Mouse (Mus musculus): ENCODE results near the gene Bahd1. TPM values are rescaled to one million over a fixed set of nuclear protein-coding genes. Genes with fewer than 3 reads are reported as not detected.

The Bahd1 gene
- polyA plus RNA-seq, 1 experiment from 2014 or later, result 1.8 TPM

GRCm38 (mm10) chr2:118875316-118875715 lies 24.9 kb upstream of the Bahd1 start:
- Histone ChIP-seq H3K9ac (replicated peaks; ENCODE audit: low read depth, low read length) (no peak overlapping the region), H3K27ac (ENCODE audit: low read length) (no peak overlapping the region), H3K4me2 (replicated peaks; ENCODE audit: low read depth, low read length) (no peak overlapping the region), H3K4me1 (ENCODE audit: control insufficient read depth, insufficient read depth, low read length) (no peaks in the 10 kb centered on the region), H3K27me3 (ENCODE audit: control insufficient read depth, insufficient read depth, low read length) (no peaks in the 10 kb centered on the region), H3K36me3 (ENCODE audit: control insufficient read depth, insufficient read depth, low read length) (peaks cover 4% of the 10 kb centered on the region; the same call in 1 of the 2 replicates), H3K4me3 (ENCODE audit: low read depth, low read length) (no peak overlapping the region), H3K9me3 (ENCODE audit: control insufficient read depth, low read depth, low read length) (no peaks in the 10 kb centered on the region)
- no peak for ATAC-seq (ENCODE audit: insufficient number of reproducible peaks, insufficient read depth, low FRiP score, low read depth)
- WGBS, result 88% methylated on average over 8 of the region's 8 CpGs

- Histone ChIP-seq H3K9me3 (ENCODE audit: control insufficient read depth, low read depth, low read length) (no peaks in the 10 kb centered on the region), H3K36me3 (ENCODE audit: control insufficient read depth, insufficient read depth, low read length) (peaks cover 4% of the 10 kb centered on the region; the same call in 1 of the 2 replicates), H3K27ac (ENCODE audit: low read length) (no peak overlapping the region), H3K4me2 (replicated peaks; ENCODE audit: low read depth, low read length) (no peak overlapping the region), H3K4me3 (ENCODE audit: low read depth, low read length) (no peak overlapping the region), H3K4me1 (ENCODE audit: control insufficient read depth, insufficient read depth, low read length) (no peaks in the 10 kb centered on the region), H3K9ac (replicated peaks; ENCODE audit: low read depth, low read length) (no peak overlapping the region), H3K27me3 (ENCODE audit: control insufficient read depth, insufficient read depth, low read length) (no peaks in the 10 kb centered on the region)
- no peak for ATAC-seq (ENCODE audit: insufficient number of reproducible peaks, insufficient read depth, low FRiP score, low read depth)
- 96% methylated on average over 9 of the region's 9 CpGs for WGBS
Observed at GRCm38 (mm10) chr2:118876453-118876852, 23.7 kb upstream of the Bahd1 start.

- Histone ChIP-seq H3K27me3 (ENCODE audit: control insufficient read depth, insufficient read depth, low read length) (no peaks in the 10 kb centered on the region), H3K4me2 (replicated peaks; ENCODE audit: low read depth, low read length) (no peak overlapping the region)
- 85% methylated on average over 4 of the region's 4 CpGs for WGBS
Observed at GRCm38 (mm10) chr2:118881019-118881418, 19.2 kb upstream of the Bahd1 start.

GRCm38 (mm10) chr2:118881956-118882355 lies 18.2 kb upstream of the Bahd1 start:
- H3K4me3 ChIP-seq (ENCODE audit: low read depth, low read length), result no peak overlapping the region
- H3K27me3 ChIP-seq (ENCODE audit: control insufficient read depth, insufficient read depth, low read length), result no peaks in the 10 kb centered on the region
- 83% methylated on average over 5 of the region's 5 CpGs for WGBS
- no peaks in the 10 kb centered on the region for H3K9me3 ChIP-seq (ENCODE audit: control insufficient read depth, low read depth, low read length)
- H3K36me3 ChIP-seq (ENCODE audit: control insufficient read depth, insufficient read depth, low read length), result peaks cover 2% of the 10 kb centered on the region; the same call in 1 of the 2 replicates
- H3K27ac ChIP-seq (ENCODE audit: low read length), result no peak overlapping the region
- no peak overlapping the region for H3K9ac ChIP-seq (replicated peaks; ENCODE audit: low read depth, low read length)
- ATAC-seq (ENCODE audit: insufficient number of reproducible peaks, insufficient read depth, low FRiP score, low read depth), result no peak
- H3K4me1 ChIP-seq (ENCODE audit: control insufficient read depth, insufficient read depth, low read length), result 0 out of 2 replicates have a peak, but pooled peaks cover 4% of the 10 kb centered on the region
- no peak overlapping the region for H3K4me2 ChIP-seq (replicated peaks; ENCODE audit: low read depth, low read length)

More at GRCm38 (mm10) chr2:118881019-118881418, 19.2 kb upstream of the Bahd1 start:
- Histone ChIP-seq H3K4me3 (ENCODE audit: low read depth, low read length) (no peak overlapping the region), H3K9me3 (ENCODE audit: control insufficient read depth, low read depth, low read length) (no peaks in the 10 kb centered on the region), H3K27ac (ENCODE audit: low read length) (no peak overlapping the region), H3K36me3 (ENCODE audit: control insufficient read depth, insufficient read depth, low read length) (peaks cover 2% of the 10 kb centered on the region; the same call in 1 of the 2 replicates), H3K9ac (replicated peaks; ENCODE audit: low read depth, low read length) (no peak overlapping the region), H3K4me1 (ENCODE audit: control insufficient read depth, insufficient read depth, low read length) (0 out of 2 replicates have a peak, but pooled peaks cover 4% of the 10 kb centered on the region)
- no peak for ATAC-seq (ENCODE audit: insufficient number of reproducible peaks, insufficient read depth, low FRiP score, low read depth)

- Histone ChIP-seq H3K36me3 (ENCODE audit: control insufficient read depth, insufficient read depth, low read length) (peaks cover 2% of the 10 kb centered on the region; the same call in 1 of the 2 replicates), H3K9me3 (ENCODE audit: control insufficient read depth, low read depth, low read length) (no peaks in the 10 kb centered on the region), H3K27ac (ENCODE audit: low read length) (no peak overlapping the region), H3K4me3 (ENCODE audit: low read depth, low read length) (peak overlapping the region; percentile 29), H3K4me1 (ENCODE audit: control insufficient read depth, insufficient read depth, low read length) (0 out of 2 replicates have a peak, but pooled peaks cover 4% of the 10 kb centered on the region), H3K27me3 (ENCODE audit: control insufficient read depth, insufficient read depth, low read length) (no peaks in the 10 kb centered on the region), H3K9ac (replicated peaks; ENCODE audit: low read depth, low read length) (peak overlapping the region; percentile 43; the same call in 1 of the 2 replicates), H3K4me2 (replicated peaks; ENCODE audit: low read depth, low read length) (peak overlapping the region; percentile 73)
- peak; percentile 79 for ATAC-seq (ENCODE audit: insufficient number of reproducible peaks, insufficient read depth, low FRiP score, low read depth)
- WGBS, result 3% methylated on average over 32 of the region's 32 CpGs
Observed at GRCm38 (mm10) chr2:118882840-118883679, 17.1 kb upstream of the Bahd1 start.

GRCm38 (mm10) chr2:118887440-118887839 lies 12.7 kb upstream of the Bahd1 start:
- Histone ChIP-seq H3K27me3 (ENCODE audit: control insufficient read depth, insufficient read depth, low read length) (no peaks in the 10 kb centered on the region), H3K36me3 (ENCODE audit: control insufficient read depth, insufficient read depth, low read length) (no peaks in the 10 kb centered on the region), H3K27ac (ENCODE audit: low read length) (no peak overlapping the region), H3K9me3 (ENCODE audit: control insufficient read depth, low read depth, low read length) (no peaks in the 10 kb centered on the region), H3K9ac (replicated peaks; ENCODE audit: low read depth, low read length) (no peak overlapping the region), H3K4me1 (ENCODE audit: control insufficient read depth, insufficient read depth, low read length) (0 out of 2 replicates have a peak, but pooled peaks cover 4% of the 10 kb centered on the region), H3K4me3 (ENCODE audit: low read depth, low read length) (no peak overlapping the region), H3K4me2 (replicated peaks; ENCODE audit: low read depth, low read length) (no peak overlapping the region)
- ATAC-seq (ENCODE audit: insufficient number of reproducible peaks, insufficient read depth, low FRiP score, low read depth), result no peak
- 62% methylated on average over 13 of the region's 13 CpGs for WGBS

GRCm38 (mm10) chr2:118887845-118888548 lies 12.2 kb upstream of the Bahd1 start:
- H3K9me3 ChIP-seq (ENCODE audit: control insufficient read depth, low read depth, low read length), result no peaks in the 10 kb centered on the region
- 0 out of 2 replicates have a peak, but pooled peaks cover 2% of the 10 kb centered on the region for H3K4me1 ChIP-seq (ENCODE audit: control insufficient read depth, insufficient read depth, low read length)
- H3K36me3 ChIP-seq (ENCODE audit: control insufficient read depth, insufficient read depth, low read length), result no peaks in the 10 kb centered on the region
- H3K9ac ChIP-seq (replicated peaks; ENCODE audit: low read depth, low read length), result no peak overlapping the region
- H3K4me3 ChIP-seq (ENCODE audit: low read depth, low read length), result no peak overlapping the region
- 22% methylated on average over 14 of the region's 14 CpGs for WGBS
- H3K27me3 ChIP-seq (ENCODE audit: control insufficient read depth, insufficient read depth, low read length), result no peaks in the 10 kb centered on the region
- peak; percentile 57; the same call in 1 of the 2 replicates for ATAC-seq (ENCODE audit: insufficient number of reproducible peaks, insufficient read depth, low FRiP score, low read depth)
- no peak overlapping the region for H3K27ac ChIP-seq (ENCODE audit: low read length)
- no peak overlapping the region for H3K4me2 ChIP-seq (replicated peaks; ENCODE audit: low read depth, low read length)

- no peaks in the 10 kb centered on the region for H3K9me3 ChIP-seq (ENCODE audit: control insufficient read depth, low read depth, low read length)
- H3K27me3 ChIP-seq (ENCODE audit: control insufficient read depth, insufficient read depth, low read length), result peaks cover 11% of the 10 kb centered on the region; the same call in 1 of the 2 replicates
- H3K4me2 ChIP-seq (replicated peaks; ENCODE audit: low read depth, low read length), result no peak overlapping the region
- no peak overlapping the region for H3K27ac ChIP-seq (ENCODE audit: low read length)
- H3K4me3 ChIP-seq (ENCODE audit: low read depth, low read length), result no peak overlapping the region
- WGBS, result 86% methylated on average over 4 of the region's 4 CpGs
- H3K36me3 ChIP-seq (ENCODE audit: control insufficient read depth, insufficient read depth, low read length), result no peaks in the 10 kb centered on the region
- H3K9ac ChIP-seq (replicated peaks; ENCODE audit: low read depth, low read length), result no peak overlapping the region
- no peaks in the 10 kb centered on the region for H3K4me1 ChIP-seq (ENCODE audit: control insufficient read depth, insufficient read depth, low read length)
- no peak for ATAC-seq (ENCODE audit: insufficient number of reproducible peaks, insufficient read depth, low FRiP score, low read depth)
Observed at GRCm38 (mm10) chr2:118891173-118891572, 9.0 kb upstream of the Bahd1 start.

Data from stomach, embryonic 14.5 days (tissue).